Mouse (Mus musculus): ENCODE results near the gene Fam173b. TPM values are rescaled to one million over a fixed set of nuclear protein-coding genes. Genes with fewer than 3 reads are reported as not detected.

Gene Fam173b
- total and polyA plus RNA-seq, 2 experiments from 2014 or later = 13.4 to 15.1 TPM

- H3K4me2 ChIP-seq (ENCODE audit: low read depth, low read length) = peak overlapping the region; percentile 31
- no peaks in the 10 kb centered on the region for H3K9me3 ChIP-seq (replicated peaks; ENCODE audit: control insufficient read depth, low read length)
- TF ChIP-seq CTCF (IDR thresholded peaks at IDR 0.05; ENCODE audit: low read depth) (no peak), EP300 (IDR thresholded peaks at IDR 0.05; ENCODE audit: low read depth) (no peak)
- H3K27ac ChIP-seq (ENCODE audit: low read depth) = no peak overlapping the region
- no peaks in the 10 kb centered on the region for H3K36me3 ChIP-seq (replicated peaks; ENCODE audit: control insufficient read depth, insufficient read depth, low read length)
- H3K4me3 ChIP-seq (ENCODE audit: low read depth, low read length) = no peak overlapping the region
- DNase-seq (ENCODE audit: low spot score) (peak; percentile 20), ATAC-seq (ENCODE audit: insufficient read depth, low read depth) (no peak)
- H3K9ac ChIP-seq (replicated peaks; ENCODE audit: low read depth, low read length) = no peak overlapping the region
- H3K4me1 ChIP-seq (ENCODE audit: control insufficient read depth, insufficient read depth) = peaks cover 12% of the 10 kb centered on the region; the same call in 1 of the 2 replicates
- 43% methylated on average over 19 of the region's 19 CpGs for WGBS
- H3K27me3 ChIP-seq (ENCODE audit: control insufficient read depth, insufficient read depth, low read length) = no peaks in the 10 kb centered on the region
These were observed 37.8 kb upstream of the Fam173b start for GRCm38 (mm10) chr15:31563577-31564546.

- no peak for ATAC-seq (ENCODE audit: insufficient read depth, low read depth)
- no peak for DNase-seq (ENCODE audit: low spot score)
- Histone ChIP-seq H3K27ac (ENCODE audit: low read depth) (no peak within 1 kb of the TSS), H3K36me3 (replicated peaks; ENCODE audit: control insufficient read depth, insufficient read depth, low read length) (no peaks in the 10 kb centered on the region), H3K4me3 (ENCODE audit: low read depth, low read length) (no peak within 1 kb of the TSS), H3K4me2 (ENCODE audit: low read depth, low read length) (no peak within 1 kb of the TSS), H3K4me1 (ENCODE audit: control insufficient read depth, insufficient read depth) (peaks cover 14% of the 10 kb centered on the region; the same call in 1 of the 2 replicates), H3K9me3 (replicated peaks; ENCODE audit: control insufficient read depth, low read length) (no peaks in the 10 kb centered on the region), H3K9ac (replicated peaks; ENCODE audit: low read depth, low read length) (no peak within 1 kb of the TSS), H3K27me3 (ENCODE audit: control insufficient read depth, insufficient read depth, low read length) (no peaks in the 10 kb centered on the region)
- WGBS = 81% methylated on average over 5 of the region's 5 CpGs
- TF ChIP-seq EP300 (IDR thresholded peaks at IDR 0.05; ENCODE audit: low read depth) (no peak), CTCF (IDR thresholded peaks at IDR 0.05; ENCODE audit: low read depth) (no peak)
These were observed 36.5 kb upstream of the Fam173b start, which contains the start of gene Cmbl for GRCm38 (mm10) chr15:31565184-31565583. Gene Cmbl (plus strand): TSS chr15:31565389.

- Histone ChIP-seq H3K27me3 (ENCODE audit: control insufficient read depth, insufficient read depth, low read length) (no peaks in the 10 kb centered on the region), H3K27ac (ENCODE audit: low read depth) (no peak overlapping the region), H3K4me1 (ENCODE audit: control insufficient read depth, insufficient read depth) (peaks cover 14% of the 10 kb centered on the region; the same call in 1 of the 2 replicates), H3K36me3 (replicated peaks; ENCODE audit: control insufficient read depth, insufficient read depth, low read length) (no peaks in the 10 kb centered on the region), H3K9ac (replicated peaks; ENCODE audit: low read depth, low read length) (no peak overlapping the region), H3K9me3 (replicated peaks; ENCODE audit: control insufficient read depth, low read length) (no peaks in the 10 kb centered on the region), H3K4me2 (ENCODE audit: low read depth, low read length) (no peak overlapping the region), H3K4me3 (ENCODE audit: low read depth, low read length) (no peak overlapping the region)
- no peak for TF ChIP-seq CTCF (IDR thresholded peaks at IDR 0.05; ENCODE audit: low read depth)
- TF ChIP-seq EP300 (IDR thresholded peaks at IDR 0.05; ENCODE audit: low read depth) = no peak
- no peak for DNase-seq (ENCODE audit: low spot score)
- WGBS = 38% methylated on average over 1 of the region's 1 CpGs
- ATAC-seq (ENCODE audit: insufficient read depth, low read depth) = no peak
These were observed 35.9 kb upstream of the Fam173b start for GRCm38 (mm10) chr15:31565786-31566185.

- Histone ChIP-seq H3K27me3 (ENCODE audit: control insufficient read depth, insufficient read depth, low read length) (no peaks in the 10 kb centered on the region), H3K9ac (replicated peaks; ENCODE audit: low read depth, low read length) (no peak overlapping the region), H3K4me1 (ENCODE audit: control insufficient read depth, insufficient read depth) (peaks cover 17% of the 10 kb centered on the region; the same call in 1 of the 2 replicates), H3K4me2 (ENCODE audit: low read depth, low read length) (no peak overlapping the region), H3K4me3 (ENCODE audit: low read depth, low read length) (no peak overlapping the region), H3K9me3 (replicated peaks; ENCODE audit: control insufficient read depth, low read length) (no peaks in the 10 kb centered on the region), H3K36me3 (replicated peaks; ENCODE audit: control insufficient read depth, insufficient read depth, low read length) (no peaks in the 10 kb centered on the region), H3K27ac (ENCODE audit: low read depth) (no peak overlapping the region)
- DNase-seq (ENCODE audit: low spot score) (no peak), ATAC-seq (ENCODE audit: insufficient read depth, low read depth) (no peak)
- WGBS = 75% methylated on average over 7 of the region's 7 CpGs
- no peak for TF ChIP-seq EP300 (IDR thresholded peaks at IDR 0.05; ENCODE audit: low read depth)
- no peak for TF ChIP-seq CTCF (IDR thresholded peaks at IDR 0.05; ENCODE audit: low read depth)
These were observed 34.2 kb upstream of the Fam173b start for GRCm38 (mm10) chr15:31567431-31567830.

- no peaks in the 10 kb centered on the region for H3K27me3 ChIP-seq (ENCODE audit: control insufficient read depth, insufficient read depth, low read length)
- DNase-seq (ENCODE audit: low spot score) (peak; percentile 79), ATAC-seq (ENCODE audit: insufficient read depth, low read depth) (peak; percentile 93)
- H3K36me3 ChIP-seq (replicated peaks; ENCODE audit: control insufficient read depth, insufficient read depth, low read length) = no peaks in the 10 kb centered on the region
- peak overlapping the region; percentile 69 for H3K27ac ChIP-seq (ENCODE audit: low read depth)
- peak overlapping the region; percentile 42 for H3K9ac ChIP-seq (replicated peaks; ENCODE audit: low read depth, low read length)
- TF ChIP-seq CTCF (IDR thresholded peaks at IDR 0.05; ENCODE audit: low read depth) (no peak), EP300 (IDR thresholded peaks at IDR 0.05; ENCODE audit: low read depth) (no peak)
- no peaks in the 10 kb centered on the region for H3K9me3 ChIP-seq (replicated peaks; ENCODE audit: control insufficient read depth, low read length)
- H3K4me2 ChIP-seq (ENCODE audit: low read depth, low read length) = peak overlapping the region; percentile 48
- peak overlapping the region; percentile 25 for H3K4me3 ChIP-seq (ENCODE audit: low read depth, low read length)
- WGBS = 5% methylated on average over 12 of the region's 12 CpGs
- H3K4me1 ChIP-seq (ENCODE audit: control insufficient read depth, insufficient read depth) = peaks cover 16% of the 10 kb centered on the region; the same call in 1 of the 2 replicates
These were observed 33.1 kb upstream of the Fam173b start for GRCm38 (mm10) chr15:31568581-31568996.
